Mouse (Mus musculus) liver, postnatal 0 days (tissue): Measurements from ENCODE around the gene Cluh.

Experiments
- CTCF ChIP-seq: sonication (generic); IDR thresholded peaks from 2 replicates; pipeline ENCODE4 v1.5.1; 2016; ENCODE audit warnings: antibody characterized with exemption, low read depth
- EP300 ChIP-seq: IDR thresholded peaks from 2 replicates; pipeline ENCODE4 v1.6.1; 2016; ENCODE audit warnings: antibody characterized with exemption, low read depth, mild to moderate bottlenecking

DNA sequence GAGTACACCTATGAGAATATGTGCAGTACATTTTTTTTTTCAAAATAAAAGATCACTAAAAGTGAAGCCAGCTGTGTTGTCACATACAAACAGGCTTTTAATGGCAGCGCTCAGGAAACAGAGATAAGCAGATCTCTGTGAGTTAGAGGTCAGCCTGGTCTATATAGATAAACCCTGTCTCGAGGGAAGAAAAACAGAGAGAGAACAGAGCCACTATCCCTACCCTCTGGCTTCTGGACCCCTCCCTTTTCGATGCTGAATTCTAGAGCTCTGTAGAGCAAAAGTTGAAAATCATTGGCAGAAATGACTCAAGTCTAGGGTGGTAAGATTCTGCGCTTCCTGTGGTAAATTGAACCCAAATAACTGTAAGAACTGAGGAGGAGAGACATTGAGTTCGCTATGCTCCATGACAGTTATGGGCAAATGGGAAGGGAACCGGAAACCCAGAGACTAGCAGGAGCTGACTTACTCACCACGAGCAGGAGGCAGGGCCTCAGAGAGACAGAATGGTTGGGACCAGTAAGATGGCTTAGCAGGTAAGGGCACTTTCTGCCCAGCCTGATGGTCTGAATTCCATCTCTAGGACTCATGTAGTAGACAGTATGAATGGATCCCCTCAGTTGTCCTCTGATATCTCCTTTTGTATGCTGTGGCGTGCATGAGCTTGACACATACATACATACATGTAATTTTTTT lies 27.2 kb upstream of the Cluh start:
- no peak for TF ChIP-seq CTCF
- peak; percentile 98 for TF ChIP-seq EP300
